Mouse (Mus musculus) layer of hippocampus, adult 9-11 months (tissue): ENCODE measurements at regions not wholly inside any gene's neighbourhood (a gene's known extent, or its start where the extent isn't known, plus 50 kb on each side); places are given as distances from the start of the nearest gene placed in this dataset.

ENCODE experiments used
- DNase-seq: peaks from one replicate; pipeline ENCODE4 v3.0.0; 2022

DNA sequence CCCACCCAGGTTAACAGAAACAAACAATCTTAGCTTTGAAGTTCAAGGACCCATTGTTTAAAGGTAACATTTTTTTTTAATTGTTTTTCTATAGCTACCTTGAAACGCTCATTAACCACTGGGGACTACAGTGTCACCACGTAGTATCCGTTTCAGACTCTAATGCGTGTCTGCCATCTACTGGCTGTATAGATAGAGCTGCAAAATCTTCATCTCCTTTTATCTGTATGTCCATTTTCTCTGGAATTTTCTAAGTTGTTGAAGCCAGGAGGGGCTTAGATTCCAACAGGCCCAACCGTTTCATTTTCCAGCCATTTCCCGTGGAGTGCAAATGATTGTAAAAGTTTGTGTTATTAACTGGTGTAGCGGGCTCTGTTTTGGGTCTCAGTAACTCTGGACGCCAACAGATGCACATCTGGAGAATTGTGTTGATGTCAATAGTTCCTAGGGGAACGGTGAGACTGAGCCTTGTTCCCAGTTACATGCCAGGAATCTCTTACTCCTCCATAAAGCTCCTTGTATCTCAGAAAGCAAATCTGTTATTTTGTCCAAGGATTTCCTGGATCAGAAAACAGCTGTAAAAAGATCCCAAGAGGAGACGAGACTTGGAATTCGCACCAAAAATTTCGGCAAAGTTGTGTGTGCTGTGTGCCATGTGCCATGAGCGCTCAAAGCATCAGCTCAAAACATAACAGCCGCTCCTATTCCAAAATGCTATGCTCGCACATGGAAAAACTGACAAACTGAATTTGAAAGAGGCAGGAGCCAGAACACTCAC is 158.8 kb upstream of the Phyhipl start:
- DNase-seq: peak; percentile 52

DNA sequence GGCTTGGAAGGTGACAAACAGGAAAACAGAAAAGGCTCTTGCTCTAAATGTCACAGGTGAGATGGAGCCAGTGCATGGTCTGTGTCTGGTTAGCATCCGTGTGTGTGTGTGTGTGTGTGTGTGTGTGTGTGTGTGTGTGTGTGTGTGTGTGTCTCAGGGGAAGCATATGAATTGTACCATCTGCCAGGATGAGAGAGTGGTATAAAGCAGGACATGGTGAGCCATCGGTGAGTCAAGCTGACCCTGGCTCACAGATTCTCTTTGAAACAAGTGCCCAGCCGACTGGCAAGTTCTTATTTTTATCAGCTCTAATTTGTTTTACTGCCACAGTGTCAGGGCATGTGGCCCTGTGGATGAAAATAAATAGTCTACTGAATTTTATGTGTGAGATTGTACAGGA is 153.6 kb upstream of the Phyhipl start:
- no peak for DNase-seq

DNA sequence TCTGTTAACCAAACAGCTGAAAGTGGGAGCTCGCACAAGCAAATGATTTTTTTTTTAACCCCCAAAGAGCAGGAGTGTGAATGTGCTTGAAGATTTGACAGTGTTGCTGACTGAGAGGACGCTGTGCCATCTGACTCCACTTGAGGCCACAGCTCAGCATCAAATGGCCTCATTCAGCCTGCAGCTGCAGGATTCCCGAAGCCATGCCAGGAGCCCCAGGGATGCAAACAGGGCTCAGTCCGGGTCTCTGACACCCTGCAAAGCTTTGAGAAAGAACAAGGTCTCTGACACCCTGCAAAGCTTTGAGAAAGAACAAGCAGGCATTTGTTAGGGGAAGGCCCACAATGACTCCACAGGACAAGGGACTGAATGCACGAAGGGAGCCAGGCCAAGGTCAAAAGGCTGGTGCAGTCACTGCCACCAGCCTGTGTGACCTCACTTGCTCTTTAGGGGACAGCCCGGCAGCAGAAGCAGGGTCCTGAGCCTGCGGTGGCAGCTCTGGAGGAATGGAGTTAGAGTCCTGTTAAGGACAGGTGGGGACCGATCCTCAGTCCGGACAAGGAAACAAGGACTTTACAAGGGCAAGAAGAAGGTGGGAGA is 151.1 kb upstream of the Phyhipl start:
- peak; percentile 91 for DNase-seq

DNA sequence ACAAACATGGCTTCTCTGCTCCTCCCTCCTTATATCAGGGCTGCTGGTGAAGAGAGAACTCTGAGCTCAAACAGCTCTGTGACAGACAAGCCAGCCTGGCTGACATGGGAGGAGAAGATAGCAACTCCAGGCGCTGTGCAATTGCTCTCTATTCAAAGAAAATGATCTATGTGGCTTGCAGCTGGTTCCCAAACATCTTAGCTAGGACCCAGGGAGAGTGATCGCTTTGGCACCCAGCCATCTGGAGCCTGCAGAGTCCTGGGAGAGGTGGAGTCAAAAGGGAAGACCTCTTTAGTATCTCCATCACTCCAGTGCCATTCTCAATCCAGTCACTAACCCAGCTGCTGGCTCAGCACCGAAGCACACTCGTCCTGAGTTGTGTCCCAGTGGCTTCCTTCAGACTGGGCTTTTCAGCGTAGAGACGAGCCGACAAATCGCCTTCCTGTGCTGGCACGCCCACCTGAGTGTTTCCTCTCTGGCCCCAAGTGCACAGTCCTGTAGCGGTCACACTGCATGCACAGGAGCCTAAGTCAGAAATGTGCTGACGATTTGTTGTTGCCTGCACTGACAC is 145.1 kb upstream of the Phyhipl start:
- DNase-seq: peak; percentile 35

DNA sequence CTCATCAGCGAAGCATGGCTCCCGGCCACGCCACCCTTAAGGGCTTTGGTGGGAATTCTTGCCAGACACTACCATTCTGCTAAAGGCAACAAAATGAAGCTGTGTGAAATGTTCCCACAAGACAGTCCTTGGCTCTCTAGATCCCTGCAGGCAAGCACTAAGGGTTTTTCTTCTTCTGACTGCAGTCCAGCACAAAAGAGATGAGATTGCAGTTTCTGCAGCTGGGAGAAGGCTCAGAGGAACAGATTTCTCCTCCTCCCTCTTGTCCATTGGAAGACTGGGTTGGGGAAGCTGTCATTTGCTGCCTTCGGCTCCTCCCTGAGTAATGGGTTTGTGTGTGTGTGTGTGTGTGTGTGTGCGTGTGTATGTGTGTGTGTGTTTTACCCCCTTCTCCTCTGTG is 144.1 kb upstream of the Phyhipl start:
- peak; percentile 16 for DNase-seq

DNA sequence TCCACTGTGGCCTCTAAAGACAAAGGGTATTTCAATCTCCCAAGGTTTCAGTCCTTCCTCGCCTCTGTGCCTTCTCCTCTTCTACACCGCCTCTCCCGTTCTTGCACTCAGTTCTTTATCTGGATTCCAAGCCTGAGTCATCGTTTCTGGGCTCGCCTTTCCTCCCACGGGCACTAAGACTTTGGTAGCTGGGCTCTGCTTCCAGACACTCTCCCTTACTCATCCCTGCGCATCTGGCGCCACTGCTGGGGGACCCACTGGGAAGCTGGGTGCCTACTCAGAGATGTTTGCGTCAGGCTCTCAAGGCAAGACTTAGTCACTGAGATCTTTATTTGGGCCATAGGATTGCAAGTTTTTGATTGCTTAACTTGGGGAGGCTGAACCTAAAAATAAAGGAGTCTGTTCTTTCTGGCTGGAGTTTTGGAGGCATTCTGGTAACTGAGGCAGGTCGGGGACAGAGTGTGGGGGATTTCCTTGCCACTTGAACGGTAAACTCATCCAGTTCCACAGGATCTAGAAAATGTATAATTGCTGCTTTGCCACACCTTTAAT is 143.5 kb upstream of the Phyhipl start:
- peak; percentile 69 for DNase-seq

DNA sequence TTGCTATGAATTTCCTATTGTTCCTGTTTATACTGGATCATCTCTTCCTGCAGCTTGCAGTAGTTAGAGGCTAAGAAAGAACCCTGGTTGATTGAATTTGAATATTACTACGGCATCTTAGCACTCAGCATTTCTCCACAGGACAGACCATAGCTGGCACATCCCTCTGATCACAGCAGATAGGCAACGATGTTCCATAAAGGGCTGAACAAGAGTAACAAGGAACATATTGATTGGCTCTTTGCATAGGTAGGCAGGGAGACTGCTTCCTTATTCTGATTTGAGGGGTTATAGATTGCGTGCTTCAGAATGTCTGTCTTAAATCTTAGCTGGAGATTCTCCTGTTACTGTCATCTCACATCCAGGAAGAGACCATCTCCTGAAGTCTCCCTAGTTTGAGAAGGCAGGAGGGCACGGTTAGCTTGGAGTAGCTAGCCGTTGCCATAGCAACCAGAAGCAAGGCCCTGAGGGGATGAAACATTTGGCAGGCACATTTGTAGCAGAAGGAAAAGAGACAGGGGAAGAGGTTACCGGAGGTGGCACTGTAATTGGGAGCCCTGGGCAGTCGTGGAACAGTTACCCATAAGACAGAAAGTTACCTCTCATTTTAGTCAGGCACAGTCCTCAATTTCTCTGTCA is 133.2 kb upstream of the Phyhipl start:
- no peak for DNase-seq

DNA sequence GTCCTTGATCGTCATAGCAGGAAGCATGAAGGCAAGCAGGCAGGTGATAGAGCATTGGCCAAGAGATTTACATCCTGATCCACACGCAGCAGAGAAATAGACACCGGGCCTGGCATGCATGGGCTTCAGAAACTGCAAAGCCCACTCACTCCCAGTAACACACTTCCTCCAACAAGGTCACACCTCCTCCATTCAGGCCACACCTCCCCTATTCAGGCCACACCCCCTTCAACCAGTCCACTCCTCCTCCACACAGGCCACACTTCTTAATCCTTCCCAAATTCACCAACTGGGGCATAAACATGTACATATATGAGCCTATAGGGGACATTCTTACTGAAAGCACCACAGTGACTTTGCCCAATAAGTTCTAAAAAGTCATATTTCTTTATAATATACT is 125.3 kb upstream of the Phyhipl start:
- DNase-seq: no peak

DNA sequence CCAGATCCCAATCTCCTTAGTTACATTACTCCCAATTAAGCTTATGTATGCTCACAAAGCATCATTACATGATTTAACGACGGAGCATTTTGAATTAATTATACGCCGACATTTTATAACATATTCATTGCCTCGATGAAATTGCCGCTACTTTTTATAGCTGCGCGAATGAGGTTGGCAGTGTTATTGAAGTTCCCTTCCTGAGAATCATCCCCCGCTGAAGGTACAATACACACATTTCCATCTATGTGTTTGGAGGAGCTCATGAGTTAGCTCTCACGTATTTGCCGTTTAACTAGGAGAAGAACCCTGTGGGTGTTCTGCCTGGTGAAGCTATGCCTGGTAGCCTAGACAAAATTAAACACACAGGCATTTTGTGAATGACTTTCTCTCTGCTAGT is 122.8 kb upstream of the Phyhipl start:
- DNase-seq: no peak

DNA sequence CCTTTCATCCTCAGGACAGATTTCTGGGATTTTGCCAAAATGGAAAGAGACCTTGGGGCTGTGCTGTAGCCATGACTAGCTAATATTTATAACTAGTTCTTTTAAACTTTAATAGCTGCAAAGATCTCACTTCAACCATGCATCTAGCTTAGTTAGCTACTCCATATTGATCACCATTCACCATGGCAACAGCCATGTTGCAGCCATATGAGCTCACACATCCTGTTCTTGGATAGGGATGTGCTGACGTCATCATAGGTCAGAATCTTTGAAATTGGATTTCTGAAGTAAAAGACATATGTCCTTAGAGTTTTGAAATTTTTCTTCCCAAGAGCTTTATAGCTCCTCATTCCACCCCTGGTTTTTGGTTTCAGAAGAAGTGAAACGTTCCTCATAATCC is 118.8 kb upstream of the Phyhipl start:
- DNase-seq: no peak

DNA sequence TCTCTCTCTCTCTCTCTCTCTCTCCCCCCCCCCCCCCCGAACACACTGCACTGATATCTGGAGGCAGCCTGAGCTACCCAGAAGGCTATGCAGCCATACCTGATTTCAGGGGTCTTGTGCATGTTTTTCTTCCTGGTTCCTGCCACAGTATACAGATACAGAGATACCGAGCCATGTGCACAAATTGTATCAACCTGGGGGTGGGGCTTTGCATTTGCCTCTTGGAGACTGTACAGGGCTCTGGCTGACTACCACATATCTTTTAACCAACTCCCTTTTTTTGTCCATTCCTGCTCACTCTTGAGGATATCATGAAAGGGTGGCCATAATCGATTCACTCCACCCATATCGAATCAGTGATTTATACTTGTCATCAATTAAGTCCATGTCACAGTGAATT is 118.4 kb upstream of the Phyhipl start:
- DNase-seq: no peak

DNA sequence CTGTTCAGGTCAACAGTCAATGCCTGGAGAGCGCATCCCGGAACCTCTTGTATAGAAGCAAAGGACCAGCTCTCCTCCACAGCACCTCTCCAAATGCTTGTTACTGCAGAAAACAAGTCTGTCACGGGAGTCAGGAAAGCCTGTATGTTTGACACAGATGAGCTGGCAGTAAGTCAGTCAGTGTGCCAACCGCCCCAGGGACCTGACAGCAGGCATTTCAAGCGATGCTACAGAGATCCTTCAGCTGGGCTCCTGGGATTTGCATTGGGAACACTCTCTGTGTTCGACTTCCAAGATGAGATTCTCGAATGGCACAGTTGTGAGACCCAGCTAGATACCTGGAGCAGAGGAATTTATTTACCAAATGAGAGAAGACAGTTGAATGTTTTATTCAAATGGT is 111.7 kb upstream of the Phyhipl start:
- peak; percentile 14 for DNase-seq

DNA sequence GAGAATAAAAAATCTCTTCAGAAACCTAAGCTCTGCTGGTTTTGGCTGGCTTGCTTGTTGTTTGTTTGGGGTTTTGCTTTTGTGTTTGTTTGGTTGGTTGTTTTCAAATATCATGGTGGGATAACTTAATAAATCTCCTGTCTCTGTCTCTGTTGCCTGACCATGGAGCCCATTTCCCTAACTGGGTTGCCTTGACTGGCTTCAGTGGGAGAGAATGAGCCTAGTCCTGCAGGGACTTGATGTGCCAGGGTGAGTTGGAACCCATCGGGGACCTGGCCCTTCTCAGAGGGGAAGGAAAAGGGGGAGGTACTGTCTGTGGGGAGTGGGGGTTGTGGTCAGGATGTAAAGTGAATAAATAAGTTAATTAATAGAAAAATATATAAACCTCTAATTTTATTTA is 111.1 kb upstream of the Phyhipl start:
- DNase-seq: no peak

DNA sequence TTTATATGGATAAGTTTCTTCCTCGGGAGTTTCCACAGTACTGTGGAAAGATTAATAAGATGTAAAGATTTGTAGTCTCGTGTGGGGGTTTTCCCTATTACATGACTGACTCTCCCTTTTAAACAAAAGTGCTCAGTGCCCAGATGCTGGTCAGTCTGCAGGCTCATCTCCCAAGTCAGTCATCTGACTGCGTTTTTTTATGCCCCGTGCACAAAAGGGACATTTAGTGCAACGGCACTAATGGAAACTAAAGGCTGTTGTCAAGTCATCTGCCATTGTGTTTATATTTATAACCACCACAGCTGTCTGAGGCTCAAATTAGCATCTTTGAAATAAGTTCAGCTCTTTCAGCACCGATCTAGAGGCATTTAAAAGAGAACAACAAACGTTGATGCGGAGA is 110.7 kb upstream of the Phyhipl start:
- DNase-seq: peak; percentile 73

DNA sequence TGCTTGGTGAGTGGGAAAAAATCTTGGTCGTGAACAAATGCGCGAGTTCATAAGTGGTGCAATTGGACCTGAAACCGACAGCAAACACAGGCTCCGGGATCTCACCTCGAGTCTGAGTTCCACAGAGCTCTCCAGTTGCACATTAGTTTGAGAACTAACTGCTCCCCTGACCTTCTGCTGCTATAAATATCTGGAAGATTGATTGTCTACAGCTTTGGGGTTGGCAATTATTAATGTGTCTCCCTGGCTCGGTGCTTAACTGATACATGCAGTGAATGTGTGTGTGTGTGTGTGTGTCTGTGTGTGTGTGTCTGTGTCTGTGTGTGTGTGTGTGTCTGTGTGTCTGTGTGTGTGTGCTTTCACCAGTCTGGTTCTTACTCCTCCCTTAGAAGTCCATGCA is 107.4 kb upstream of the Phyhipl start:
- no peak for DNase-seq

DNA sequence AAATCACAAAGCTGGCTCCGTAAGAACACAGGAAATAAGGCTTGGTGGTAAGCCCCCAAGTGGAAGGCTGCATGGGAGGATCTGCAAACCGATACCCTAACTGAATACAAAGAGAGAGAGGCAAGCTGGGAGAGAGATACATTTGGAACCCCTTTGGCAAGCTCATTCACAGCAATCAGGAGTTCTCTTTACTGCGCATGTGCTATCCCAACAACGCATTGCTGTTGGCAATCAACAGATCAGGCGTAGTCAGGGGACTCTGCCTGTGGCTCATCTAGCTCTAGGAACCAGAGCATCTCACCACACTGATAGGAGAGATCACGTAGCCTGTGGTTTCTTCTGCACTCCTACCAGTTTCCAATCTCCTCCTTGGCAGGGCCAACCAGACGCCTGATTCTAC is 103.9 kb upstream of the Phyhipl start:
- peak; percentile 76 for DNase-seq

DNA sequence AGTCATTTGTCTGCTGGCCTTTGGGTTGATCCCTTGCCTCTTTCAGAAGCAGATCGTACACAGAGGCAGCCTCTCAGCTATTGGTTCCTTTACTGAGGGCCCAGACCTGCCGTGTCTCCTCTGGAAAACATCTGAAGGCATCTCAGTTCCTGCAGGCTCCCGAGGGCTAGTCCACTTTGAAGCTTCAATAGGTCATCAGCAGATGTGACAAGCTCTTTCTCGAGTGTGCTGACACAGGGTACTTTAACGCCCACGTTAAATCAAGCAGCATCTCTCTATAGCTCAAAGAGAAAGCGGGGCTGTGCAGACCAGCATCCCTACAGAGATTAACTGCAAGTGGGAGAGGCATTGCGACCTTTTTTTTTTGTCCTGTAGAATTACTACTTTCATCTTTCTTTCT is 96.0 kb upstream of the Phyhipl start:
- no peak for DNase-seq

DNA sequence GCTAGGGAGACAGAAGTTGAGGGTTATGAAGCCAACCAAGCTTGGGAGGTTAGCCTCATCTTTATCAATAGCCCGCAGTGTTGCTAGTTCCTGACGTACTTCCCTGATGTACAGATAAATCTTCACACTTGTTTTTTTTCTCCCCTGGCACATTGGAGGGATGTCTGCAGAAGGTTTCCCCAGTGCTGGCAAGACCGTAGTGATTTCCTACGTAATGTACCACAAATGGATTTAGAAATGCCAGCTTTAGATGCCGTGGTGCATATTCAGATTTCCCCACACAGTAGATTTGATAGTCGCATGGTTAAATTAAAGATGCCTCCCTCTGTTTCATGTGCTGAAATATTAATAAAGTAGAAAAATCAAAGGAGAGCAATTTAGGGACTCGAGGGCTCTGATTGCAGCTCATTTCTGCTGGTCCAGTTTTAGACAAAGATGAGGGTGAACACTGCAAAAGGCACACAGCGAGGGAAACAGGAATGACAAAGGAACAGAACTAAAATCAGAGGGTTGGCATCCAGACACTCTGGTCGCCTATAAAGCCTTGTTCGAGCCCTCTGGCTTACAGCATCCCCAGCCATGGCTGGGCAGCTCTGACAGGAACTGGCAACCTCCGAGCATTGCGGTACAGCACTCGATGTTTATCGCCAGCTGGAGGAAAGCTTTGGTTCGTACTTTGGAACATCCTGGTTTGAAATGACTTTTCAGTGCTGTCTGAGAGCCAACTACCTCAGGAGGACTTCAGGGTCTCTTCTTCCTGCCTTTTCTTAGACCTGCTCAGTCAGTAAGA is 94.8 kb upstream of the Phyhipl start:
- DNase-seq: peak; percentile 28

DNA sequence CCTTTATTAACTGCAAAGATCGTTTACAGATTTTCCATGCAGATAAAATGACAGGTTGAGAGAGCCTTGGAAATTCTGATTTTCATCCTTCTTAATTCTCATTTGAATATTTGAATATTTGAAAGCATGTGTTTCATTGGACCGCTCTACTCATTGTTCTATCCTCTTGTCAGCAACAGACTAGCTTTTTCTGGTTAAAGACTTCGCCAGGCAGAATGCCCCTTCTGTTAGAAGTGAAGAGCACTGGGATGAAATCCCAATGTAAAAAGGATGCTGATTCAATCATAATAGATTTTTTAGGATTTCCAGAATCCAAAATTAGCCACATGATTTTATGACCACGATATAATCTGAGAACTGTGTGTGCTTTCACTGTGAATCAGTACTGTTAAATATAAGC is 90.8 kb upstream of the Phyhipl start:
- no peak for DNase-seq

DNA sequence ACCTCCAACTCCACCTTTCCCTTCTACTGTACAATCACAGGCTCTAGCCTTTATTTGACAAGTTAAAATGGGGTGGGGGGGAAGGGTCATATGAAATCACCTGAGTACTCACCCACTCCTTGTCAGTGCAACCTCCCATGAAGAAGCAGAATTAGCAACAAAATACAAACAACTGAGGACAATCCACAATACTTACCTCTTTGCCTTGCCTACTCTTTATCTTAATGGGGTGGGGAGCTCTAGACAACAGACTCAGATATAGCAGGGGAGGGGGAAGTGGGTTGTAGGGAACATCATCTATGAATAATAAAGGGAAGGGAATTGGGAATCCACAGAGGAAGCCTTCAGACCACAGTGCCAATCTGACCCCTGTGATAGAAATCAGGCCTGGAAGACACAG is 86.1 kb upstream of the Phyhipl start:
- DNase-seq: no peak

DNA sequence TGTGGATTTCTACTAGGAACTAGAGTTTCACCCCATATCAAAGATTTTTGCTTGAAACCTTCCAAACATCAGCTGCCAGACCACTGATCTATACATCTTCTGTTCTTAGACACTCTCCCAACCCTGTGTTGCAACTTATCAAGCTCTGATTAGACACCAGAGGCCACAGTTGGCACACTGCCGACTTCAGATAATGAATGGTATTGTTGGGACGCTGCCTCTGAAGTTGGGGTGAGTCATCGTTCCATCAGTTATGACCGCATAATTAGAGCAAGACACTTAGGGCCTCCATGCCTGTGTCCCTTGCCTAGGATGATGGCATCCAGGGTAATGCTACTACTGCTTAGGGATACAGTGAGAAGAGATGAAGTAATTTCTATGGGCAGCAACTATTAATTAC is 84.3 kb upstream of the Phyhipl start:
- DNase-seq: peak; percentile 81

DNA sequence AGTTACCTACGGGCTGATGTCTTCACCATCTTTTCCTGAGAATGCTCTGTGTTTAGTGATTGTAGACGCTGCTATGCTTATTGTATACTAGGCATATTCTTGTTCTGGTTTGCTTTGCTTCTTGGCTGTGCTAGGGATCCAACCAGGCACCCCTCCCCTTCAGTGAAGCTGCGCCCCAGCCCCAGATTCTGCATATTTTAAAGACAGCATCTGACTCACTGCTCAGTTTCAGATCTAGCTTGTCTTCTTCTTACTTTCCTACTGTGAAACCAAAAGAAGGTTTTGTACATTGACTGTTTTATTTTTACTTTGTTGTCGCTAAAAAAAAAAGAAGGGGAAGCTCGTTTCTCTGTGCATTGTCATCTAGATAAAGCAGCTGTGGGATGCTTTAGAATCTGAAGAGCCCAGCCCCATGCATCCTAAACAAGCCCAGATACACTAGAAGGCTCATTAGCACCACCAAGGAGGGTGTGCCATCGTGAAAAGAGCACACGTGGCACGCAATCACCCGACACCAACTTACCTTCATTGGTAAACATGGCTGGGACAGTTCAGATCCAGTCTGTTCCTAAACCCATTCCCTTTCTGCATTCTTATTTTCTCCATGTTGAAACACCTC is 83.7 kb upstream of the Phyhipl start:
- DNase-seq: no peak

DNA sequence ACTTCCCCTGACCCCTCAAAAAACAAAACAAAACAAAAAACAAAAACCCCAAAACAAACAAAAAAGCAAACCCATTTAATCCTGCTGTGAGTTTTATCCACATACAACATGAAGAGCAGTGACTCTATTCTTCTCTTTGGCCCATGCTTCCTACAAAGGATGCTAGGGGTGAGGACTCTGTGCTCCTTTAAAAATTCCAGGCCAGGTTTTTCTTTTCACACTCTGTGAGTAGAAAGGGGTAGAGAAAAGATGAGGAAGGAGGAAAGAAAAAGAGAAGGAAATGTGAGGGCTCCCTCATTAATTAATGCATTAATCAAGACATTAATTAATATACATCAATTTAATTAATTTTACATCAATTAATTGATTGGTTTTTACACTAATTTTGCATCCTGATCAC is 82.9 kb upstream of the Phyhipl start:
- no peak for DNase-seq
